Mouse (Mus musculus) embryonic facial prominence, embryonic 13.5 days (tissue): ENCODE measurements around the gene Ptprr. TPM values are rescaled to one million over a fixed set of nuclear protein-coding genes. Genes with fewer than 3 reads are reported as not detected.
A peak's percentile ranks its signal among the peaks of the same experiment; 100 is the strongest.

ENCODE experiments used
- ATAC-seq: fragments of 200-750 bp; cut with Nextera tagmentation; 2 replicates; pipeline ENCODE4 v1.8.0; 2017; ENCODE audit warnings: low read depth; ENCODE audit not compliant: insufficient number of reproducible peaks, insufficient read depth, low FRiP score, low TSS enrichment
- H3K27ac ChIP-seq: fragments of 300-500 bp; sonication (generic); 2 replicates; pipeline ENCODE4 v1.5.1; 2015; ENCODE audit warnings: moderate library complexity, mild to moderate bottlenecking, inconsistent platforms
- H3K27me3 ChIP-seq: fragments of 300-500 bp; sonication (generic); 2 replicates; pipeline ENCODE4 v1.6.1; 2015; ENCODE audit warnings: mild to moderate bottlenecking, inconsistent platforms
- H3K36me3 ChIP-seq: fragments of 300-500 bp; sonication (generic); 2 replicates; pipeline ENCODE4 v1.6.1; 2015; ENCODE audit warnings: mild to moderate bottlenecking, inconsistent platforms
- H3K4me1 ChIP-seq: fragments of 300-500 bp; sonication (generic); 2 replicates; pipeline ENCODE4 v1.6.1; 2015; ENCODE audit warnings: inconsistent platforms
- H3K4me2 ChIP-seq: fragments of 300-500 bp; sonication (generic); 2 replicates; pipeline ENCODE4 v1.6.1; 2015; ENCODE audit warnings: moderate library complexity, mild to moderate bottlenecking, inconsistent platforms
- H3K4me3 ChIP-seq: fragments of 300-500 bp; sonication (generic); 2 replicates; pipeline ENCODE4 v1.5.1; 2015; ENCODE audit warnings: mild to moderate bottlenecking, inconsistent platforms
- H3K9ac ChIP-seq: fragments of 300-500 bp; sonication (generic); 2 replicates; pipeline ENCODE4 v1.6.1; 2015; ENCODE audit warnings: mild to moderate bottlenecking, inconsistent platforms
- H3K9me3 ChIP-seq: fragments of 300-500 bp; sonication (generic); 2 replicates; pipeline ENCODE4 v1.6.1; 2016; ENCODE audit warnings: inconsistent platforms
- WGBS: fragments of 180-500 bp; shearing (Covaris S2); methylation state at CpG from one replicate; pipeline ENCODE4 v1.1.7; 2015; ENCODE audit warnings: mixed read lengths; 5-methylcytosine and 5-hydroxymethylcytosine counted together
- polyA plus RNA-seq: library from polyadenylated mRNA; unstranded; fragments of >200 nt; fragmentation: Nextera tagmentation; extraction: Ambion mirVana; gene quantifications from 2 replicates; pipeline ENCODE4 v1.2.1, GENCODE M21; 2015

Ptprr gene
- polyA plus RNA-seq, 1 experiment from 2014 or later, result 2.1 TPM

GRCm38 (mm10) chr10:116301258-116301657, 283.2 kb downstream of the Ptprr start:
- WGBS, result under 1% methylated on average over 36 of the region's 36 CpGs
- Histone ChIP-seq H3K4me2 (peak overlapping the region; percentile 96), H3K36me3 (no peaks in the 10 kb centered on the region), H3K9me3 (no peaks in the 10 kb centered on the region), H3K9ac (peak overlapping the region; percentile 64), H3K27ac (no peak overlapping the region), H3K4me3 (peak overlapping the region; percentile 54), H3K27me3 (peaks cover 46% of the 10 kb centered on the region), H3K4me1 (peaks cover 8% of the 10 kb centered on the region)
- no peak for ATAC-seq

- H3K4me2 ChIP-seq, result no peak overlapping the region
- peaks cover 42% of the 10 kb centered on the region for H3K27me3 ChIP-seq
- peaks cover 8% of the 10 kb centered on the region for H3K4me1 ChIP-seq
- H3K4me3 ChIP-seq, result no peak overlapping the region
- H3K36me3 ChIP-seq, result no peaks in the 10 kb centered on the region
- no peaks in the 10 kb centered on the region for H3K9me3 ChIP-seq
- WGBS, result 84% methylated on average over 4 of the region's 4 CpGs
- ATAC-seq, result no peak
- no peak overlapping the region for H3K9ac ChIP-seq
- no peak overlapping the region for H3K27ac ChIP-seq
Measured at GRCm38 (mm10) chr10:116304355-116304754, 286.3 kb downstream of the Ptprr start.

- 73% methylated on average over 2 of the region's 2 CpGs for WGBS
- no peaks in the 10 kb centered on the region for H3K9me3 ChIP-seq
- no peaks in the 10 kb centered on the region for H3K4me1 ChIP-seq
- no peak for ATAC-seq
- H3K27ac ChIP-seq, result no peak overlapping the region
- H3K27me3 ChIP-seq, result no peaks in the 10 kb centered on the region
- no peak overlapping the region for H3K4me2 ChIP-seq
- no peak overlapping the region for H3K9ac ChIP-seq
- no peak overlapping the region for H3K4me3 ChIP-seq
- no peaks in the 10 kb centered on the region for H3K36me3 ChIP-seq
Measured at GRCm38 (mm10) chr10:116309460-116309859, 291.4 kb downstream of the Ptprr start.

- Histone ChIP-seq H3K27me3 (no peaks in the 10 kb centered on the region), H3K9ac (no peak overlapping the region), H3K27ac (no peak overlapping the region), H3K36me3 (no peaks in the 10 kb centered on the region), H3K4me1 (no peaks in the 10 kb centered on the region), H3K9me3 (no peaks in the 10 kb centered on the region), H3K4me3 (no peak overlapping the region), H3K4me2 (no peak overlapping the region)
- no peak for ATAC-seq
- WGBS, result 59% methylated on average over 11 of the region's 11 CpGs
Measured at GRCm38 (mm10) chr10:116310516-116311210, 292.6 kb downstream of the Ptprr start.

GRCm38 (mm10) chr10:116319246-116319645, 301.2 kb downstream of the Ptprr start:
- no peak for ATAC-seq
- H3K4me2 ChIP-seq, result peak overlapping the region; percentile 50
- WGBS, result 16% methylated on average over 12 of the region's 12 CpGs
- H3K27me3 ChIP-seq, result no peaks in the 10 kb centered on the region
- H3K27ac ChIP-seq, result no peak overlapping the region
- no peaks in the 10 kb centered on the region for H3K9me3 ChIP-seq
- no peaks in the 10 kb centered on the region for H3K4me1 ChIP-seq
- no peak overlapping the region for H3K4me3 ChIP-seq
- H3K9ac ChIP-seq, result no peak overlapping the region
- no peaks in the 10 kb centered on the region for H3K36me3 ChIP-seq

Other genes starting within 250 kb of the Ptprr start
- 4.3 and 5.6 TPM in 2 replicates for gene Tspan8, start 201.4 kb upstream of the Ptprr start, polyA plus RNA-seq
- gene 4933416C03Rik, start 95.7 kb downstream of the Ptprr start, polyA plus RNA-seq, result not detected in 2 replicates